Mouse (Mus musculus) lung, adult 18-20 months (tissue): ENCODE data around the gene Etnk2.

ENCODE experiments used
- DNase-seq, 2 experiments: peaks; one replicate each; pipeline ENCODE4 v3.0.0; 2022; ENCODE audit warnings: mixed read lengths in 2 of 2

The Etnk2 gene

GRCm38 (mm10) chr1:133353371-133353809 lies 10.0 kb upstream of the Etnk2 start:
- DNase-seq: peak; percentile 74 to 81

- peak in 1 of 2 experiments; percentile 30 for DNase-seq
Observed at GRCm38 (mm10) chr1:133355469-133355868, 7.9 kb upstream of the Etnk2 start.

- no peak for DNase-seq
Observed at GRCm38 (mm10) chr1:133355912-133356311, 7.5 kb upstream of the Etnk2 start.

- DNase-seq: no peak
Observed at GRCm38 (mm10) chr1:133356330-133356729, 7.0 kb upstream of the Etnk2 start.

GRCm38 (mm10) chr1:133361006-133361405 lies 2.4 kb upstream of the Etnk2 start:
- DNase-seq: no peak

GRCm38 (mm10) chr1:133362103-133362502 lies 1.3 kb upstream of the Etnk2 start:
- no peak for DNase-seq

- DNase-seq: no peak
Observed at GRCm38 (mm10) chr1:133364022-133364630, 754 bp downstream of the Etnk2 start.

- no peak for DNase-seq
Observed at GRCm38 (mm10) chr1:133364890-133365289, 1.5 kb downstream of the Etnk2 start.

- DNase-seq: no peak
Observed at GRCm38 (mm10) chr1:133366951-133367605, 3.7 kb downstream of the Etnk2 start.

GRCm38 (mm10) chr1:133367606-133368488 lies 4.5 kb downstream of the Etnk2 start:
- no peak for DNase-seq

GRCm38 (mm10) chr1:133368644-133369043 lies 5.3 kb downstream of the Etnk2 start:
- DNase-seq: no peak

GRCm38 (mm10) chr1:133370352-133370751 lies 7.0 kb downstream of the Etnk2 start:
- no peak for DNase-seq

- DNase-seq: no peak
Observed at GRCm38 (mm10) chr1:133371431-133371830, 8.1 kb downstream of the Etnk2 start.

GRCm38 (mm10) chr1:133372113-133372512 lies 8.7 kb downstream of the Etnk2 start:
- no peak for DNase-seq

- no peak for DNase-seq
Observed at GRCm38 (mm10) chr1:133375696-133376346, 12.4 kb downstream of the Etnk2 start.

- no peak for DNase-seq
Observed at GRCm38 (mm10) chr1:133377547-133377946, 14.2 kb downstream of the Etnk2 start.

GRCm38 (mm10) chr1:133379254-133379985 lies 16.0 kb downstream of the Etnk2 start:
- no peak for DNase-seq

- DNase-seq: no peak
Observed at GRCm38 (mm10) chr1:133379986-133380320, 16.6 kb downstream of the Etnk2 start.

- peak in 1 of 2 experiments; percentile 34 for DNase-seq
Observed at GRCm38 (mm10) chr1:133380347-133381065, 17.1 kb downstream of the Etnk2 start.

GRCm38 (mm10) chr1:133382008-133382407 lies 18.6 kb downstream of the Etnk2 start:
- DNase-seq: peak in 1 of 2 experiments; percentile 33

GRCm38 (mm10) chr1:133382552-133383155 lies 19.3 kb downstream of the Etnk2 start:
- DNase-seq: no peak
